Mouse (Mus musculus) C2C12 (cell line): ENCODE measurements around the gene Parp8. TPM values are rescaled to one million over a fixed set of nuclear protein-coding genes. Genes with fewer than 3 reads are reported as not detected.

ENCODE experiments used
- H3K27me3 ChIP-seq: one replicate; pipeline ENCODE4 v1.6.1; 2011; ENCODE audit not compliant: control insufficient read depth, insufficient read depth, insufficient read length
- H3K36me3 ChIP-seq: one replicate; pipeline ENCODE4 v1.6.1; 2011; ENCODE audit not compliant: control insufficient read depth, insufficient read depth
- H3K4me3 ChIP-seq: one replicate; pipeline ENCODE4 v1.5.1; 2011; ENCODE audit warnings: mild to moderate bottlenecking, control low read depth; ENCODE audit not compliant: poor library complexity, insufficient read depth, severe bottlenecking
- H3K79me2 ChIP-seq: one replicate; pipeline ENCODE4 v1.6.1; 2011; ENCODE audit not compliant: control insufficient read depth, insufficient read depth
- H3K79me3 ChIP-seq: one replicate; pipeline ENCODE4 v1.6.1; 2011; ENCODE audit warnings: low read depth, control low read depth
- H3ac ChIP-seq: one replicate; pipeline ENCODE3; 2011; ENCODE audit warnings: low read depth; ENCODE audit not compliant: control insufficient read depth, insufficient read length
- CEBPB ChIP-seq: IDR thresholded peaks from one replicate; pipeline ENCODE4 v1.6.1; 2011; ENCODE audit warnings: low read depth, mild to moderate bottlenecking, control low read depth, moderate library complexity
- CTCF ChIP-seq: IDR thresholded peaks from one replicate; pipeline ENCODE4 v1.5.1; 2011; ENCODE audit not compliant: control insufficient read depth, insufficient read depth, insufficient read length
- FOSL1 ChIP-seq: IDR thresholded peaks from one replicate; pipeline ENCODE4 v1.8.0; 2011; ENCODE audit warnings: mild to moderate bottlenecking, low read length; ENCODE audit not compliant: poor library complexity, insufficient read depth, severe bottlenecking
- MAX ChIP-seq: IDR thresholded peaks from one replicate; pipeline ENCODE4 v1.6.1; 2011; ENCODE audit warnings: mild to moderate bottlenecking, control low read depth
- MYOD1 ChIP-seq: IDR thresholded peaks from one replicate; pipeline ENCODE4 v1.6.1; 2011; ENCODE audit warnings: low read depth; ENCODE audit not compliant: control insufficient read depth, insufficient read length
- MYOG ChIP-seq: IDR thresholded peaks from one replicate; pipeline ENCODE4 v1.6.1; 2011; ENCODE audit not compliant: control insufficient read depth, insufficient read length; ENCODE audit errors: extremely low read depth
- USF1 ChIP-seq: IDR thresholded peaks from one replicate; pipeline ENCODE4 v1.6.1; 2011; ENCODE audit warnings: low read depth, mild to moderate bottlenecking, control low read depth, moderate library complexity
- polyA plus RNA-seq: library from polyadenylated mRNA; unstranded; fragments of >200 nt; fragmentation: generic; extraction: Trizol; gene quantifications from one replicate; pipeline ENCODE4 v1.2.1, GENCODE M21; 2012; ENCODE audit warnings: missing spikeins

Gene Parp8
- polyA plus RNA-seq, 1 experiment, result 7.7 TPM

- no peaks in the 10 kb centered on the region for H3K36me3 ChIP-seq
- H3K79me2 ChIP-seq, result peaks cover 36% of the 10 kb centered on the region
- TF ChIP-seq CTCF (no peak), USF1 (no peak), MAX (no peak), FOSL1 (no peak), MYOG (no peak), MYOD1 (no peak), CEBPB (no peak)
- H3ac ChIP-seq, result no peak overlapping the region
- no peaks in the 10 kb centered on the region for H3K27me3 ChIP-seq
- H3K79me3 ChIP-seq, result peaks cover 19% of the 10 kb centered on the region
- no peak overlapping the region for H3K4me3 ChIP-seq
These were observed 13.3 kb downstream of the Parp8 start for GRCm38 (mm10) chr13:117012031-117012430.

- no peak for TF ChIP-seq CTCF
- no peak for TF ChIP-seq FOSL1
- no peak for TF ChIP-seq MYOD1
- TF ChIP-seq USF1, result no peak
- TF ChIP-seq CEBPB, result no peak
- TF ChIP-seq MYOG, result no peak
- no peak for TF ChIP-seq MAX
- Histone ChIP-seq H3ac (no peak overlapping the region), H3K27me3 (no peaks in the 10 kb centered on the region), H3K36me3 (no peaks in the 10 kb centered on the region), H3K79me3 (peaks cover 23% of the 10 kb centered on the region), H3K4me3 (no peak overlapping the region), H3K79me2 (peaks cover 42% of the 10 kb centered on the region)
These were observed 15.2 kb downstream of the Parp8 start for GRCm38 (mm10) chr13:117010143-117010542.

- H3K79me3 ChIP-seq, result peaks cover 22% of the 10 kb centered on the region
- H3K79me2 ChIP-seq, result peaks cover 48% of the 10 kb centered on the region
- H3K27me3 ChIP-seq, result no peaks in the 10 kb centered on the region
- H3K4me3 ChIP-seq, result no peak overlapping the region
- TF ChIP-seq MAX (no peak), MYOG (no peak), CEBPB (no peak), FOSL1 (no peak), MYOD1 (no peak), USF1 (no peak), CTCF (no peak)
- no peak overlapping the region for H3ac ChIP-seq
- H3K36me3 ChIP-seq, result no peaks in the 10 kb centered on the region
These were observed 17.0 kb downstream of the Parp8 start for GRCm38 (mm10) chr13:117008021-117009015.

GRCm38 (mm10) chr13:117007566-117007965, 17.8 kb downstream of the Parp8 start:
- Histone ChIP-seq H3ac (no peak overlapping the region), H3K4me3 (no peak overlapping the region), H3K36me3 (no peaks in the 10 kb centered on the region), H3K27me3 (no peaks in the 10 kb centered on the region), H3K79me3 (peaks cover 21% of the 10 kb centered on the region), H3K79me2 (peaks cover 48% of the 10 kb centered on the region)
- TF ChIP-seq CTCF (no peak), USF1 (no peak), FOSL1 (no peak), MYOD1 (no peak), CEBPB (no peak), MYOG (no peak), MAX (no peak)

- TF ChIP-seq CEBPB (no peak), MYOD1 (no peak)
- peaks cover 48% of the 10 kb centered on the region for H3K79me2 ChIP-seq
- peaks cover 18% of the 10 kb centered on the region for H3K79me3 ChIP-seq
- no peak overlapping the region for H3ac ChIP-seq
- H3K36me3 ChIP-seq, result no peaks in the 10 kb centered on the region
- no peaks in the 10 kb centered on the region for H3K27me3 ChIP-seq
- no peak overlapping the region for H3K4me3 ChIP-seq
These were observed 18.7 kb downstream of the Parp8 start for GRCm38 (mm10) chr13:117006638-117007037.

- Histone ChIP-seq H3K79me3 (peaks cover 5% of the 10 kb centered on the region), H3K79me2 (peaks cover 19% of the 10 kb centered on the region), H3K27me3 (no peaks in the 10 kb centered on the region), H3ac (no peak overlapping the region), H3K4me3 (no peak overlapping the region), H3K36me3 (no peaks in the 10 kb centered on the region)
- no peak for TF ChIP-seq CTCF
These were observed 24.8 kb downstream of the Parp8 start for GRCm38 (mm10) chr13:117000493-117000892.
